Mouse (Mus musculus): ENCODE results near the gene Zbtb7a.

GRCm38 (mm10) chr10:81138131-81138782 is 3.2 kb downstream of the Zbtb7a start:
- TF ChIP-seq CTCF (IDR thresholded peaks at IDR 0.05; ENCODE audit: low read depth): peak; percentile 29; the same call in 1 of the 2 replicates
- no peak for TF ChIP-seq EP300 (optimal IDR thresholded peaks at IDR 0.05)
